Mouse (Mus musculus) intestine, embryonic 14.5 days (tissue): ENCODE data around the gene Gzmd. TPM values are rescaled to one million over a fixed set of nuclear protein-coding genes. Genes with fewer than 3 reads are reported as not detected.
"Not testable (repeated sequence)": the region's sequence is repeated elsewhere in the genome, so short reads cannot be mapped to it uniquely, and the experiment has no call there.

Experiments used
- ATAC-seq: fragments of 200-750 bp; cut with Nextera tagmentation; replicated peaks from 2 replicates; pipeline ENCODE4 v1.8.0; 2017; ENCODE audit warnings: low read depth, moderate number of reproducible peaks, moderate TSS enrichment, moderate library complexity; ENCODE audit not compliant: low FRiP score, low TSS enrichment
- DNase-seq: peaks from one replicate; pipeline ENCODE4 v3.0.0-alpha.2; 2018; ENCODE audit warnings: low spot score
- H3K27ac ChIP-seq: fragments of 300-500 bp; sonication (generic); 2 replicates; pipeline ENCODE4 v1.5.1; 2014; ENCODE audit warnings: low read depth, mild to moderate bottlenecking, control low read depth
- H3K27me3 ChIP-seq: fragments of 300-500 bp; sonication (generic); replicated peaks from 2 replicates; pipeline ENCODE4 v1.6.1; 2014; ENCODE audit warnings: low read length, control low read depth; ENCODE audit not compliant: control insufficient read depth, insufficient read depth
- H3K36me3 ChIP-seq: fragments of 300-500 bp; sonication (generic); 2 replicates; pipeline ENCODE4 v1.6.1; 2014; ENCODE audit warnings: low read length, control low read depth; ENCODE audit not compliant: control insufficient read depth, insufficient read depth
- H3K4me1 ChIP-seq: fragments of 300-500 bp; sonication (generic); replicated peaks from 2 replicates; pipeline ENCODE4 v1.6.1; 2014; ENCODE audit warnings: low read length, control low read depth, mixed read lengths; ENCODE audit not compliant: control insufficient read depth, insufficient read depth
- H3K4me2 ChIP-seq: fragments of 300-500 bp; sonication (generic); 2 replicates; pipeline ENCODE4 v1.6.1; 2014; ENCODE audit warnings: low read length
- H3K4me3 ChIP-seq: fragments of 300-500 bp; sonication (generic); 2 replicates; pipeline ENCODE4 v1.5.1; 2014; ENCODE audit warnings: low read depth, low read length, control low read depth, mixed read lengths
- H3K9ac ChIP-seq: fragments of 300-500 bp; sonication (generic); 2 replicates; pipeline ENCODE4 v1.6.1; 2014; ENCODE audit warnings: mild to moderate bottlenecking, low read length
- H3K9me3 ChIP-seq: fragments of 300-500 bp; sonication (generic); 2 replicates; pipeline ENCODE4 v1.6.1; 2016; ENCODE audit warnings: low read length, control low read depth; ENCODE audit not compliant: control insufficient read depth
- whole genome bisulfite sequencing: fragments of 180-500 bp; shearing (Covaris S2); extraction: QIAGEN DNeasy Blood & Tissue Kit; methylation state at CpG from one replicate; pipeline ENCODE4 v1.1.7; 2014; 5-methylcytosine and 5-hydroxymethylcytosine counted together
- polyA plus RNA-seq: library from polyadenylated mRNA; unstranded; fragments of >200 nt; fragmentation: Nextera tagmentation; extraction: Ambion mirVana; gene quantifications from 2 replicates; pipeline ENCODE4 v1.2.1, GENCODE M21; 2014

Gzmd gene
- not detected in 2 replicates for polyA plus RNA-seq

GRCm38 (mm10) chr14:56132508-56132907 lies at the start of gene Gzmd:
Gene Gzmd, minus strand, starts transcription at chr14:56132608.
- DNase-seq = not testable (repeated sequence)

GRCm38 (mm10) chr14:56177651-56178050 lies 45.2 kb upstream of the Gzmd start:
- not testable (repeated sequence) for H3K4me3 ChIP-seq, ATAC-seq, H3K27me3 ChIP-seq, H3K27ac ChIP-seq, H3K4me2 ChIP-seq, H3K9ac ChIP-seq, H3K4me1 ChIP-seq, H3K36me3 ChIP-seq, H3K9me3 ChIP-seq
- peak; percentile 69 for DNase-seq
- 18% methylated on average over 8 of the region's 8 CpGs for WGBS

More at GRCm38 (mm10) chr14:56132508-56132907, at the start of gene Gzmd:
- H3K4me2 ChIP-seq, H3K9me3 ChIP-seq, ATAC-seq, H3K36me3 ChIP-seq, H3K27ac ChIP-seq, H3K4me1 ChIP-seq, H3K4me3 ChIP-seq, H3K9ac ChIP-seq, H3K27me3 ChIP-seq: not testable (repeated sequence)
- 75% methylated on average over 2 of the region's 2 CpGs for WGBS

DNA sequence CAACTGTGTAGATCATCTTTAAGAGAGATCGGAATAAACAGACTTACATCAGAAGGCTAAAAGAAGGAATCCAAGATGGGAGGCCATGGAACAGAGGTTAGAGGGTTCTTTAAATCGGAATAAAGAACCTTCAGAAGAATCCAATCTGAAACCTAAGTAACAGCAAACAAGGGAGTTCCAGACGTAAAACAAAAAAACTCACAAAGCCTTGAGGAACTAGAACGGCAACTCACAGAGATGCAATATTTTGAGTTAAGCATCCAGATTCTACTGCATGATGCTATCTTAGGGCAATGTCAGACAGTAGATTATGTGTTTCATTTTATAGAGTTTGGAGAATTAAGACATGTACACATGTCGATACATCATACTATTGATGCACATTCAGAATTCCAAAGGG lies 42.1 kb upstream of the Gzmd start, which contains the start of gene Gzmn:
Gene Gzmn (minus strand): TSS at position 101 of the 400 bp plus-strand sequence.
- no peak within 1 kb of the TSS for H3K4me3 ChIP-seq
- no peaks in the 10 kb centered on the region for H3K27me3 ChIP-seq
- no peak within 1 kb of the TSS for H3K9ac ChIP-seq
- no peaks in the 10 kb centered on the region for H3K9me3 ChIP-seq
- WGBS = 89% methylated on average over 5 of the region's 5 CpGs
- DNase-seq (no peak), ATAC-seq (no peak)
- no peaks in the 10 kb centered on the region for H3K4me1 ChIP-seq
- H3K4me2 ChIP-seq = no peak within 1 kb of the TSS
- no peaks in the 10 kb centered on the region for H3K36me3 ChIP-seq
- H3K27ac ChIP-seq = no peak within 1 kb of the TSS

GRCm38 (mm10) chr14:56173396-56173795 lies 41.0 kb upstream of the Gzmd start:
- 97% methylated on average over 6 of the region's 6 CpGs for WGBS
- Histone ChIP-seq H3K4me2 (no peak overlapping the region), H3K4me3 (no peak overlapping the region), H3K9ac (no peak overlapping the region), H3K36me3 (no peaks in the 10 kb centered on the region), H3K27me3 (no peaks in the 10 kb centered on the region), H3K4me1 (no peaks in the 10 kb centered on the region), H3K9me3 (no peaks in the 10 kb centered on the region), H3K27ac (no peak overlapping the region)
- no peak for DNase-seq
- no peak for ATAC-seq

DNA sequence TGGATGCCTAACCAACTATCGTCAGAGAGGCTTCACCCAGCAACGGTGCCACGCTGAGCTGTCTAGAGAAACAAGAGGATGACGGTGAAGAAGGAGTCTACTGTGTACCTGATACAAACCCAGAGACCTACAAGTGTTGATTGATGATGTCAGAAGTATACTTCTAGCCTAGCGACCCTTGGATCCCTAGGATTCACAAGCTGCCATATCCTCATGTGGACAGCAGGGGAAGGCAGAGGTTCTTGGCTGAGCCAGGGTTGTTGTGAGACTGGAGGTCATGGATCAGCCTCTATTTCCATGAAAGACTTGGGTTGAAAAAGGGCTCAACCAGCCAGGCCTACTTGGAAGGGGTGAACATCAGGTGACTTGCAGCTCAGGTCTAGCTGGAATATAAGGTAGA lies 40.3 kb upstream of the Gzmd start:
- 90% methylated on average over 5 of the region's 5 CpGs for WGBS
- ATAC-seq = no peak
- H3K36me3 ChIP-seq = no peaks in the 10 kb centered on the region

DNA sequence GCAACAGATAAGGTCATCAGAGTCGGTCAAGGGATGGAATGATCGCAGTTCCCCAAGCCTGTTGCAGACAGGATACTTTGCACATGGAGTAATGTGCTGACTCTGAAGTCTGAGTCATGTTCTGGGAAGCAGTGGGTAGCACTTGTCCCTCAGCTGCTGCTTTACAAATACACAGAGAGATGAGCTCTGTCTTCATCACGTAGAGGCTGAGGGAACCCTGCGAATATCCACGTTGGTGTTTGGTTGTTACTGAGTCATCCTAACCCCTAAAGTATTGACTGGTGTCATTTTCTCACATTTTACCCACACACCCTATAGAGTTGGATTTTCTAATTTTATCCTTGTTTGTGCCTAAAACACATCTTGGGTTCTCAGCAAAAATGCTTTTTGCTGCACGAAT lies 35.6 kb upstream of the Gzmd start:
- no peak overlapping the region for H3K4me3 ChIP-seq
- ATAC-seq (no peak), DNase-seq (no peak)
- H3K36me3 ChIP-seq = no peaks in the 10 kb centered on the region
- no peak overlapping the region for H3K9ac ChIP-seq
- H3K27me3 ChIP-seq = no peaks in the 10 kb centered on the region
- no peak overlapping the region for H3K4me2 ChIP-seq
- WGBS = 78% methylated on average over 6 of the region's 6 CpGs
- no peaks in the 10 kb centered on the region for H3K4me1 ChIP-seq
- no peaks in the 10 kb centered on the region for H3K9me3 ChIP-seq
- H3K27ac ChIP-seq = no peak overlapping the region

More for the DNA sequence above, 40.3 kb upstream of the Gzmd start:
- Histone ChIP-seq H3K9ac (no peak overlapping the region), H3K4me2 (no peak overlapping the region), H3K9me3 (no peaks in the 10 kb centered on the region), H3K4me1 (no peaks in the 10 kb centered on the region), H3K27me3 (no peaks in the 10 kb centered on the region), H3K27ac (no peak overlapping the region), H3K4me3 (no peak overlapping the region)
- DNase-seq = no peak

DNA sequence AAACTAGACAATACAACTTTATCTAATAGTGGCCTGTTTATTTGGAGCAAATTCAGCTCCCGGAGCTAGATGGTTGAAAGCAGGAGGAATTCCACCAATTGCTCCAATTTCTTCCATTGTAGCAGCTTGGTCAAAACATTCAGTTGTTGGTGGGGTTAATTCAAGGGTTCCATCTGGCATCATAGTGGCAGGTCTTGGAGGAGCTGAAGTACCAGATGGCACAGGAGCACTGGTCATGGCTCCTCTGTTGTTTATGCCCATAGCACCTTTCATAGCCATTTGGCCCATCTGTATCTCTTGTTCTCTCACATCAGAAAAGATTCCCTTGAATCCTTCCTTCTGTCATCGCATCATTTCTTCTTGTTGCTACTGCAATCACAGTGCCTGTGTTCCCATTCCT lies 29.7 kb upstream of the Gzmd start:
- Histone ChIP-seq H3K4me1 (no peaks in the 10 kb centered on the region), H3K9ac (no peak overlapping the region), H3K4me2 (no peak overlapping the region), H3K27me3 (no peaks in the 10 kb centered on the region), H3K4me3 (no peak overlapping the region), H3K36me3 (no peaks in the 10 kb centered on the region), H3K27ac (no peak overlapping the region), H3K9me3 (no peaks in the 10 kb centered on the region)
- ATAC-seq = no peak
- WGBS = 81% methylated on average over 2 of the region's 2 CpGs
- no peak for DNase-seq

DNA sequence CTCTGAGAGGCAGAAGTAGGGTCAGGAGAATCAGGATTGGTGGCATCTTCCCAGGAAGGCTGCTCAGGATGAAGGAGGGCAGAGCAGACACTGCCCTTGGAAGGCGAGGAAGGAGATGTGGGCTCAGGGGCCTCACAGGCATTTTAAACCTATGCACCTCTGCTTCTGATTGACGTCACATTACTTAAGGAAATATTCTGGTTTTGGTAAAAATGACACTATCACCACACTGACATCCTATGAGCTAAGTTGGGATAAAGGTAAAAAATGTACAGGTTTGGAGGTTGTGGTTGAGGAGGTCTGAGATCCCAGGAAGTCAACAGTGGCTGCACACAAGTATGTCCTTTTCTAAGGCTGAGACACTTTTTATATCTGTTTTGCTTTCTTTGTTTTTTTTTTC lies 27.1 kb upstream of the Gzmd start, which contains the start of gene Gzmg:
Gene Gzmg (minus strand): TSS at position 101 of the 400 bp plus-strand sequence.
- WGBS = 88% methylated on average over 2 of the region's 2 CpGs
- not testable (repeated sequence) for H3K4me2 ChIP-seq, H3K9ac ChIP-seq

GRCm38 (mm10) chr14:56155340-56155739 lies 22.9 kb upstream of the Gzmd start:
- Histone ChIP-seq H3K27me3 (no peaks in the 10 kb centered on the region), H3K36me3 (no peaks in the 10 kb centered on the region), H3K9me3 (no peaks in the 10 kb centered on the region), H3K9ac (no peak overlapping the region), H3K27ac (no peak overlapping the region), H3K4me1 (no peaks in the 10 kb centered on the region), H3K4me2 (no peak overlapping the region), H3K4me3 (no peak overlapping the region)
- no peak for ATAC-seq
- 69% methylated on average over 2 of the region's 2 CpGs for WGBS
- no peak for DNase-seq

More for the DNA sequence above, 27.1 kb upstream of the Gzmd start, which contains the start of gene Gzmg:
- H3K4me3 ChIP-seq, H3K36me3 ChIP-seq, H3K27me3 ChIP-seq, H3K4me1 ChIP-seq, ATAC-seq, H3K9me3 ChIP-seq, H3K27ac ChIP-seq, DNase-seq: not testable (repeated sequence)
